Mouse (Mus musculus): ENCODE results near the gene Rilpl1. TPM values are rescaled to one million over a fixed set of nuclear protein-coding genes. Genes with fewer than 3 reads are reported as not detected.
"Not testable (repeated sequence)": the region's sequence is repeated elsewhere in the genome, so short reads cannot be mapped to it uniquely, and the experiment has no call there.

Gene Rilpl1
- polyA plus RNA-seq, 1 experiment from 2014 or later = 1.6 TPM

- ATAC-seq (ENCODE audit: low read depth) = no peak
- H3K4me1 ChIP-seq (ENCODE audit: control insufficient read depth, low read depth, low read length) = peaks cover 20% of the 10 kb centered on the region
- no peak overlapping the region for H3K9ac ChIP-seq (ENCODE audit: low read depth, low read length)
- H3K4me2 ChIP-seq (ENCODE audit: low read depth, low read length) = peak overlapping the region; percentile 84; the same call in 1 of the 2 replicates
- no peak overlapping the region for H3K4me3 ChIP-seq (ENCODE audit: low read depth, low read length)
- no peaks in the 10 kb centered on the region for H3K36me3 ChIP-seq (ENCODE audit: control insufficient read depth, insufficient read depth)
- WGBS (ENCODE audit: insufficient replicate concordance) = 29% methylated on average over 1 of the region's 1 CpGs
- peak overlapping the region; percentile 49 for H3K27ac ChIP-seq (ENCODE audit: low read length)
- H3K27me3 ChIP-seq (ENCODE audit: control insufficient read depth, insufficient read depth, low read depth, low read length) = no peaks in the 10 kb centered on the region
- no peaks in the 10 kb centered on the region for H3K9me3 ChIP-seq (replicated peaks; ENCODE audit: control insufficient read depth, low read length)
Observed at GRCm38 (mm10) chr5:124478873-124479204, 52.4 kb downstream of the Rilpl1 start.

- no peak for ATAC-seq (ENCODE audit: low read depth)
- Histone ChIP-seq H3K9me3 (replicated peaks; ENCODE audit: control insufficient read depth, low read length) (no peaks in the 10 kb centered on the region), H3K27ac (ENCODE audit: low read length) (no peak overlapping the region), H3K4me3 (ENCODE audit: low read depth, low read length) (no peak overlapping the region), H3K27me3 (ENCODE audit: control insufficient read depth, insufficient read depth, low read depth, low read length) (no peaks in the 10 kb centered on the region), H3K4me1 (ENCODE audit: control insufficient read depth, low read depth, low read length) (no peaks in the 10 kb centered on the region; the same call in 1 of the 2 replicates), H3K4me2 (ENCODE audit: low read depth, low read length) (no peak overlapping the region), H3K36me3 (ENCODE audit: control insufficient read depth, insufficient read depth) (peaks cover 3% of the 10 kb centered on the region; the same call in 1 of the 2 replicates), H3K9ac (ENCODE audit: low read depth, low read length) (no peak overlapping the region)
- 66% methylated on average over 6 of the region's 6 CpGs for WGBS (ENCODE audit: insufficient replicate concordance)
Observed at GRCm38 (mm10) chr5:124470591-124471171, 60.5 kb downstream of the Rilpl1 start.

GRCm38 (mm10) chr5:124469486-124469885, 61.7 kb downstream of the Rilpl1 start:
- WGBS (ENCODE audit: insufficient replicate concordance) = 81% methylated on average over 6 of the region's 6 CpGs
- no peak for ATAC-seq (ENCODE audit: low read depth)
- H3K27ac ChIP-seq (ENCODE audit: low read length) = no peak overlapping the region
- H3K4me3 ChIP-seq (ENCODE audit: low read depth, low read length) = no peak overlapping the region
- peaks cover 3% of the 10 kb centered on the region for H3K36me3 ChIP-seq (ENCODE audit: control insufficient read depth, insufficient read depth)
- H3K9me3 ChIP-seq (replicated peaks; ENCODE audit: control insufficient read depth, low read length) = no peaks in the 10 kb centered on the region
- no peak overlapping the region for H3K4me2 ChIP-seq (ENCODE audit: low read depth, low read length)
- H3K4me1 ChIP-seq (ENCODE audit: control insufficient read depth, low read depth, low read length) = no peaks in the 10 kb centered on the region
- H3K27me3 ChIP-seq (ENCODE audit: control insufficient read depth, insufficient read depth, low read depth, low read length) = no peaks in the 10 kb centered on the region
- H3K9ac ChIP-seq (ENCODE audit: low read depth, low read length) = no peak overlapping the region

- H3K4me1 ChIP-seq (ENCODE audit: control insufficient read depth, low read depth, low read length) = no peaks in the 10 kb centered on the region
- no peak overlapping the region for H3K4me3 ChIP-seq (ENCODE audit: low read depth, low read length)
- ATAC-seq (ENCODE audit: low read depth) = no peak
- no peak overlapping the region for H3K4me2 ChIP-seq (ENCODE audit: low read depth, low read length)
- no peaks in the 10 kb centered on the region for H3K9me3 ChIP-seq (replicated peaks; ENCODE audit: control insufficient read depth, low read length)
- H3K27ac ChIP-seq (ENCODE audit: low read length) = no peak overlapping the region
- H3K36me3 ChIP-seq (ENCODE audit: control insufficient read depth, insufficient read depth) = peaks cover 3% of the 10 kb centered on the region
- WGBS (ENCODE audit: insufficient replicate concordance) = 78% methylated on average over 7 of the region's 7 CpGs
- no peaks in the 10 kb centered on the region for H3K27me3 ChIP-seq (ENCODE audit: control insufficient read depth, insufficient read depth, low read depth, low read length)
- H3K9ac ChIP-seq (ENCODE audit: low read depth, low read length) = no peak overlapping the region
Observed at GRCm38 (mm10) chr5:124468365-124468764, 62.8 kb downstream of the Rilpl1 start.

- 61% methylated on average over 1 of the region's 1 CpGs for WGBS (ENCODE audit: insufficient replicate concordance)
- no peak overlapping the region for H3K4me3 ChIP-seq (ENCODE audit: low read depth, low read length)
- no peak overlapping the region for H3K9ac ChIP-seq (ENCODE audit: low read depth, low read length)
- H3K9me3 ChIP-seq (replicated peaks; ENCODE audit: control insufficient read depth, low read length) = no peaks in the 10 kb centered on the region
- no peaks in the 10 kb centered on the region for H3K27me3 ChIP-seq (ENCODE audit: control insufficient read depth, insufficient read depth, low read depth, low read length)
- H3K27ac ChIP-seq (ENCODE audit: low read length) = no peak overlapping the region
- H3K36me3 ChIP-seq (ENCODE audit: control insufficient read depth, insufficient read depth) = peaks cover 4% of the 10 kb centered on the region
- no peak for ATAC-seq (ENCODE audit: low read depth)
- H3K4me2 ChIP-seq (ENCODE audit: low read depth, low read length) = no peak overlapping the region
- no peaks in the 10 kb centered on the region for H3K4me1 ChIP-seq (ENCODE audit: control insufficient read depth, low read depth, low read length)
Observed at GRCm38 (mm10) chr5:124467766-124468165, 63.4 kb downstream of the Rilpl1 start.

- Histone ChIP-seq H3K27me3 (ENCODE audit: control insufficient read depth, insufficient read depth, low read depth, low read length) (no peaks in the 10 kb centered on the region), H3K9ac (ENCODE audit: low read depth, low read length) (no peak overlapping the region), H3K4me2 (ENCODE audit: low read depth, low read length) (no peak overlapping the region), H3K9me3 (replicated peaks; ENCODE audit: control insufficient read depth, low read length) (no peaks in the 10 kb centered on the region), H3K4me3 (ENCODE audit: low read depth, low read length) (no peak overlapping the region), H3K36me3 (ENCODE audit: control insufficient read depth, insufficient read depth) (peaks cover 21% of the 10 kb centered on the region), H3K27ac (ENCODE audit: low read length) (no peak overlapping the region), H3K4me1 (ENCODE audit: control insufficient read depth, low read depth, low read length) (no peaks in the 10 kb centered on the region)
- ATAC-seq (ENCODE audit: low read depth) = no peak
Observed at GRCm38 (mm10) chr5:124464905-124465304, 66.3 kb downstream of the Rilpl1 start.

GRCm38 (mm10) chr5:124463462-124463861, 67.7 kb downstream of the Rilpl1 start:
- no peak for ATAC-seq (ENCODE audit: low read depth)
- no peak overlapping the region for H3K4me3 ChIP-seq (ENCODE audit: low read depth, low read length)
- peaks cover 35% of the 10 kb centered on the region for H3K36me3 ChIP-seq (ENCODE audit: control insufficient read depth, insufficient read depth)
- H3K27me3 ChIP-seq (ENCODE audit: control insufficient read depth, insufficient read depth, low read depth, low read length) = no peaks in the 10 kb centered on the region
- no peak overlapping the region for H3K4me2 ChIP-seq (ENCODE audit: low read depth, low read length)
- WGBS (ENCODE audit: insufficient replicate concordance) = 89% methylated on average over 5 of the region's 5 CpGs
- no peaks in the 10 kb centered on the region for H3K9me3 ChIP-seq (replicated peaks; ENCODE audit: control insufficient read depth, low read length)
- no peak overlapping the region for H3K9ac ChIP-seq (ENCODE audit: low read depth, low read length)
- no peaks in the 10 kb centered on the region for H3K4me1 ChIP-seq (ENCODE audit: control insufficient read depth, low read depth, low read length)
- H3K27ac ChIP-seq (ENCODE audit: low read length) = no peak overlapping the region

GRCm38 (mm10) chr5:124462297-124463025, 68.7 kb downstream of the Rilpl1 start:
- no peak overlapping the region for H3K4me2 ChIP-seq (ENCODE audit: low read depth, low read length)
- ATAC-seq (ENCODE audit: low read depth) = no peak
- H3K27ac ChIP-seq (ENCODE audit: low read length) = no peak overlapping the region
- H3K9me3 ChIP-seq (replicated peaks; ENCODE audit: control insufficient read depth, low read length) = no peaks in the 10 kb centered on the region
- no peaks in the 10 kb centered on the region for H3K27me3 ChIP-seq (ENCODE audit: control insufficient read depth, insufficient read depth, low read depth, low read length)
- H3K9ac ChIP-seq (ENCODE audit: low read depth, low read length) = no peak overlapping the region
- no peak overlapping the region for H3K4me3 ChIP-seq (ENCODE audit: low read depth, low read length)
- WGBS (ENCODE audit: insufficient replicate concordance) = 87% methylated on average over 8 of the region's 8 CpGs
- H3K36me3 ChIP-seq (ENCODE audit: control insufficient read depth, insufficient read depth) = peaks cover 45% of the 10 kb centered on the region
- no peaks in the 10 kb centered on the region for H3K4me1 ChIP-seq (ENCODE audit: control insufficient read depth, low read depth, low read length)

- H3K9ac ChIP-seq (ENCODE audit: low read depth, low read length); H3K9me3 ChIP-seq (replicated peaks; ENCODE audit: control insufficient read depth, low read length); H3K4me3 ChIP-seq (ENCODE audit: low read depth, low read length); H3K27ac ChIP-seq (ENCODE audit: low read length); H3K27me3 ChIP-seq (ENCODE audit: control insufficient read depth, insufficient read depth, low read depth, low read length); ATAC-seq (ENCODE audit: low read depth); H3K4me2 ChIP-seq (ENCODE audit: low read depth, low read length); H3K4me1 ChIP-seq (ENCODE audit: control insufficient read depth, low read depth, low read length): not testable (repeated sequence)
- WGBS (ENCODE audit: insufficient replicate concordance) = 93% methylated on average over 14 of the region's 14 CpGs
- H3K36me3 ChIP-seq (ENCODE audit: control insufficient read depth, insufficient read depth) = peaks cover 57% of the 10 kb centered on the region
Observed at GRCm38 (mm10) chr5:124460922-124461321, 70.3 kb downstream of the Rilpl1 start.

All from liver, embryonic 16.5 days (tissue).